Mouse (Mus musculus) bone marrow, adult 2 months (tissue): ENCODE measurements at regions not wholly inside any gene's neighbourhood (a gene's known extent, or its start where the extent isn't known, plus 50 kb on each side); places are given as distances from the start of the nearest gene placed in this dataset.

ENCODE experiments used
- H3K27ac ChIP-seq: fragments of 200-500 bp; 2 replicates; pipeline ENCODE4 v1.5.1; 2012; ENCODE audit warnings: low read depth, mild to moderate bottlenecking, control low read depth, inconsistent platforms, low read length; ENCODE audit not compliant: control insufficient read depth, poor library complexity, insufficient read depth
- H3K4me1 ChIP-seq: fragments of 200-500 bp; 2 replicates; pipeline ENCODE4 v1.6.1; 2011; ENCODE audit warnings: low read length; ENCODE audit not compliant: control insufficient read depth, insufficient read depth
- H3K4me3 ChIP-seq: fragments of 200-500 bp; replicated peaks from 2 replicates; pipeline ENCODE3; 2011; ENCODE audit warnings: mild to moderate bottlenecking, low read depth, low read length, control low read depth; ENCODE audit not compliant: control insufficient read depth
- CTCF ChIP-seq: fragments of 200-500 bp; IDR thresholded peaks from 2 replicates; pipeline ENCODE4 v1.5.1; 2011; ENCODE audit warnings: low read length, control low read depth; ENCODE audit not compliant: control insufficient read depth, insufficient read depth
- POLR2A ChIP-seq: fragments of 200-500 bp; IDR thresholded peaks from 2 replicates; pipeline ENCODE4 v1.6.1; 2011; ENCODE audit warnings: low read depth, mild to moderate bottlenecking, control low read depth, low read length, borderline replicate concordance; ENCODE audit not compliant: control insufficient read depth
- WGBS: fragments of 180-500 bp; shearing (Covaris S2); methylation state at CpG from one replicate; pipeline ENCODE4 v1.1.7; 2018; 5-methylcytosine and 5-hydroxymethylcytosine counted together

DNA sequence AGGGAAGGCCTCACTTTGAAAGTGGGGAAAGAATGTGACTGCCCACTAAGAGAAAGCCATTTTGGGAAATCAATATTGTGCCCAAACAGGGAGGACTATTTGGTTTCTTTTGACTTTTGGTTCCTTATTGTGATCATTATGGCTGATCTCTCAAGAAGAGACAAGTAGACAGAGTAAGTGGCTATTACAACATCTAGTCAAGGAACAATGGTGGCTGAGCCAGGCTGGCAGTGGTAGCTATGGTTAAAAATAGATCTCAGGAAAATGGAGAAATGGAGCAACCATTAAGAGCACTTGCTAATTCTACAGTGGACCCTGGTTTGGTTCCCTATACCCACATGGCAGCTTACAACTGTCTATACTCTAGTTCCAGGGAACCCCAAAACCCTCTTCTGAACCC is 102.6 kb upstream of the Pde7b start:
- H3K4me1 ChIP-seq, result no peaks in the 10 kb centered on the region; the same call in 1 of the 2 replicates
- no peak overlapping the region for H3K4me3 ChIP-seq
- H3K27ac ChIP-seq, result no peak overlapping the region
- TF ChIP-seq CTCF, result no peak
- TF ChIP-seq POLR2A, result no peak

- TF ChIP-seq POLR2A, result no peak
- TF ChIP-seq CTCF, result no peak
- H3K27ac ChIP-seq, result no peak overlapping the region
- 31% methylated on average over 4 of the region's 4 CpGs for WGBS
Measured at GRCm38 (mm10) chr10:20818548-20818947, 93.7 kb upstream of the Pde7b start.

DNA sequence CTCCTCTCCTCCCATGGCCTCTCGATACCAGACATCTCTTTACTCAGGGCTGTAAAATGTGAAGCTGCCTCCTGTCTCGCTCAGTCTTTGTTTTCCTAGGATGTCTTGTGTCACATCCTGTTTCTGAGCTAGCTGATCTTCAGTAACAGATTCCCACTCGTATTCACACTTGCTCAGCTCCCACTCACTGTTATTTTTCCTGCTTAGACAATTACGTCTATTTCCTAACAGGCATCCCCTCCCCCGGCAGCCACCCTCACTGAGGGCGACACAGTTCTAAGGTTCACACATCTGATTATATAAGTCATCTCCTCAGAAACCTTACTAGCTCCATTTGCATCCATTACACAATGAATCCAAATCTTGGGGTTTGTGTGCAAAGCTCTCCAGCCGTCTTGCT is 74.9 kb upstream of the Pde7b start:
- H3K27ac ChIP-seq, result no peak overlapping the region
- no peak overlapping the region for H3K4me3 ChIP-seq
- WGBS, result 66% methylated on average over 7 of the region's 7 CpGs
- H3K4me1 ChIP-seq, result no peaks in the 10 kb centered on the region; the same call in 1 of the 2 replicates
- TF ChIP-seq POLR2A (no peak), CTCF (no peak)

More at GRCm38 (mm10) chr10:20818548-20818947, 93.7 kb upstream of the Pde7b start:
- Histone ChIP-seq H3K4me1 (no peaks in the 10 kb centered on the region), H3K4me3 (no peak overlapping the region)

DNA sequence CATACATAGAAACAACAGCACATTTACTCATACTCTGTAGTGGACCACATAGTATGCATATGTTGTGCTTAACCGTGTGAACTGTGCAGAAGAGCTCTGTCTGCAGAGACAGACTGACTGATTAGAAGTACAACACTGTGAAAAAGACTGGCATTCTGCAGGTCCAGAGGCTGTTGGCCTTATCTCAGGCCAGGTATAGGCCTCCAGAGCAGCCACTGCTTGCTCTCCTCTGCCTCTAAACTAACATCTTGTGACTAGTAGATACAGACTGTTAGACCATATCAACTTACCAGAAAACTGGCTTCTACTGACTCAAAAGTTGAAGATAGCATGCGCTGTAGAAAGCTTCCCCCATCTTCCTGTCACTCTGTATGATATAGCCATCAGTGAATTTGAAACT is 73.5 kb upstream of the Pde7b start:
- TF ChIP-seq POLR2A, result no peak
- TF ChIP-seq CTCF, result no peak
- H3K4me3 ChIP-seq, result no peak overlapping the region
- 62% methylated on average over 2 of the region's 2 CpGs for WGBS
- H3K27ac ChIP-seq, result no peak overlapping the region
- H3K4me1 ChIP-seq, result no peaks in the 10 kb centered on the region

- H3K27ac ChIP-seq, result no peak overlapping the region
- TF ChIP-seq POLR2A (no peak), CTCF (no peak)
- H3K4me3 ChIP-seq, result no peak overlapping the region
- no peaks in the 10 kb centered on the region for H3K4me1 ChIP-seq
- 83% methylated on average over 6 of the region's 6 CpGs for WGBS
Measured at GRCm38 (mm10) chr10:20793956-20794355, 69.1 kb upstream of the Pde7b start.

GRCm38 (mm10) chr10:20780946-20781345 is 56.1 kb upstream of the Pde7b start:
- WGBS, result 80% methylated on average over 1 of the region's 1 CpGs
- Histone ChIP-seq H3K4me3 (no peak overlapping the region), H3K4me1 (peaks cover 2% of the 10 kb centered on the region; the same call in 1 of the 2 replicates), H3K27ac (no peak overlapping the region)
- TF ChIP-seq POLR2A (no peak), CTCF (no peak)

- 25% methylated on average over 11 of the region's 11 CpGs for WGBS
- no peak overlapping the region for H3K27ac ChIP-seq
- no peak overlapping the region for H3K4me3 ChIP-seq
- no peak for TF ChIP-seq CTCF
- peaks cover 2% of the 10 kb centered on the region; the same call in 1 of the 2 replicates for H3K4me1 ChIP-seq
Measured at GRCm38 (mm10) chr10:20776640-20777413, 51.9 kb upstream of the Pde7b start.

GRCm38 (mm10) chr10:20775731-20776429 is 51.0 kb upstream of the Pde7b start:
- no peak overlapping the region for H3K27ac ChIP-seq
- TF ChIP-seq POLR2A, result no peak
- TF ChIP-seq CTCF, result no peak
- H3K4me3 ChIP-seq, result no peak overlapping the region
- 84% methylated on average over 3 of the region's 3 CpGs for WGBS
- peaks cover 2% of the 10 kb centered on the region; the same call in 1 of the 2 replicates for H3K4me1 ChIP-seq
